Mouse (Mus musculus) testis, adult 2 months (tissue): ENCODE measurements around the gene Poln.

Source experiments
- CTCF ChIP-seq: fragments of 200-500 bp; IDR thresholded peaks from 2 replicates; pipeline ENCODE4 v1.5.1; 2012; ENCODE audit warnings: low read depth, mild to moderate bottlenecking, inconsistent platforms, low read length, moderate library complexity; ENCODE audit not compliant: control insufficient read depth, insufficient read depth, insufficient replicate concordance
- POLR2A ChIP-seq: fragments of 200-500 bp; IDR thresholded peaks from 2 replicates; pipeline ENCODE4 v1.6.1; 2012; ENCODE audit warnings: low read depth, mild to moderate bottlenecking, inconsistent platforms, low read length, moderate library complexity; ENCODE audit not compliant: control insufficient read depth

- TF ChIP-seq CTCF, result no peak
- TF ChIP-seq POLR2A, result no peak
Observed at GRCm38 (mm10) chr5:33996694-33997045, 172.6 kb downstream of the Poln start.
